Mouse (Mus musculus): ENCODE data around the gene Med21. TPM values are rescaled to one million over a fixed set of nuclear protein-coding genes. Genes with fewer than 3 reads are reported as not detected.

The Med21 gene
- total RNA-seq, 1 experiment: 91.2 TPM

GRCm38 (mm10) chr6:146670956-146671855 lies 28.9 kb downstream of the Med21 start:
- H3K9ac ChIP-seq (ENCODE audit: insufficient read depth, low read depth, low read length, poor library complexity, severe bottlenecking): no peak overlapping the region
- TF ChIP-seq HCFC1 (IDR thresholded peaks at IDR 0.05; ENCODE audit: borderline replicate concordance, insufficient read depth, low read length) (no peak), CHD2 (IDR thresholded peaks at IDR 0.05; ENCODE audit: low read depth, low read length) (no peak)
- in situ Hi-C loops (cut with MboI; ENCODE audit: low sequenced_read_pairs in 2 of 2, unreplicated experiment in 2 of 2): no loop called here
- no peaks in the 10 kb centered on the region for H3K9me3 ChIP-seq (ENCODE audit: control insufficient read depth, insufficient read depth, low read depth, low read length)
- no peaks in the 10 kb centered on the region for H3K36me3 ChIP-seq (ENCODE audit: control insufficient read depth, insufficient read depth, low read length, poor library complexity, severe bottlenecking)
- DNase-seq (ENCODE audit: low read depth, low spot score): no peak
- H3K4me1 ChIP-seq (ENCODE audit: control insufficient read depth in 2 of 2, insufficient read depth in 2 of 2, low read length in 2 of 2, poor library complexity in 1 of 2): no peaks in the 10 kb centered on the region
- H3K27ac ChIP-seq (ENCODE audit: insufficient read depth, low read depth, low read length, poor library complexity, severe bottlenecking): no peak overlapping the region
- H3K4me3 ChIP-seq (ENCODE audit: insufficient read depth in 1 of 2, low read depth in 1 of 2, low read length in 2 of 2, poor library complexity in 1 of 2, severe bottlenecking in 1 of 2): no peak overlapping the region

- Histone ChIP-seq H3K36me3 (ENCODE audit: control insufficient read depth, insufficient read depth, low read length, poor library complexity, severe bottlenecking) (no peaks in the 10 kb centered on the region), H3K4me1 (ENCODE audit: control insufficient read depth in 2 of 2, insufficient read depth in 2 of 2, low read length in 2 of 2, poor library complexity in 1 of 2) (no peaks in the 10 kb centered on the region), H3K4me3 (ENCODE audit: insufficient read depth in 1 of 2, low read depth in 1 of 2, low read length in 2 of 2, poor library complexity in 1 of 2, severe bottlenecking in 1 of 2) (no peak overlapping the region), H3K27ac (ENCODE audit: insufficient read depth, low read depth, low read length, poor library complexity, severe bottlenecking) (no peak overlapping the region), H3K9me3 (ENCODE audit: control insufficient read depth, insufficient read depth, low read depth, low read length) (no peaks in the 10 kb centered on the region), H3K9ac (ENCODE audit: insufficient read depth, low read depth, low read length, poor library complexity, severe bottlenecking) (no peak overlapping the region)
- DNase-seq (ENCODE audit: low read depth, low spot score): no peak
- in situ Hi-C loops (cut with MboI; ENCODE audit: low sequenced_read_pairs in 2 of 2, unreplicated experiment in 2 of 2): no loop called here
- no peak for TF ChIP-seq ZC3H11A (IDR thresholded peaks at IDR 0.05; ENCODE audit: borderline replicate concordance, low read depth, low read length)
- no peak for TF ChIP-seq ZNF384 (IDR thresholded peaks at IDR 0.05; ENCODE audit: low read depth, low read length)
- TF ChIP-seq HCFC1 (IDR thresholded peaks at IDR 0.05; ENCODE audit: borderline replicate concordance, insufficient read depth, low read length): no peak
- no peak for TF ChIP-seq CHD2 (IDR thresholded peaks at IDR 0.05; ENCODE audit: low read depth, low read length)
- no peak for TF ChIP-seq MAFK (IDR thresholded peaks at IDR 0.05; ENCODE audit: insufficient read depth, low read depth, low read length)
Observed at GRCm38 (mm10) chr6:146672106-146672505, 29.8 kb downstream of the Med21 start.

- in situ Hi-C loops (cut with MboI; ENCODE audit: low sequenced_read_pairs in 2 of 2, unreplicated experiment in 2 of 2): no loop called here
- H3K27ac ChIP-seq (ENCODE audit: insufficient read depth, low read depth, low read length, poor library complexity, severe bottlenecking): no peak overlapping the region
- DNase-seq (ENCODE audit: low read depth, low spot score): no peak
- no peak overlapping the region for H3K9ac ChIP-seq (ENCODE audit: insufficient read depth, low read depth, low read length, poor library complexity, severe bottlenecking)
- no peaks in the 10 kb centered on the region for H3K36me3 ChIP-seq (ENCODE audit: control insufficient read depth, insufficient read depth, low read length, poor library complexity, severe bottlenecking)
- H3K4me3 ChIP-seq (ENCODE audit: insufficient read depth in 1 of 2, low read depth in 1 of 2, low read length in 2 of 2, poor library complexity in 1 of 2, severe bottlenecking in 1 of 2): no peak overlapping the region
- TF ChIP-seq ZC3H11A (IDR thresholded peaks at IDR 0.05; ENCODE audit: borderline replicate concordance, low read depth, low read length) (no peak), MAFK (IDR thresholded peaks at IDR 0.05; ENCODE audit: insufficient read depth, low read depth, low read length) (no peak), HCFC1 (IDR thresholded peaks at IDR 0.05; ENCODE audit: borderline replicate concordance, insufficient read depth, low read length) (no peak), ZNF384 (IDR thresholded peaks at IDR 0.05; ENCODE audit: low read depth, low read length) (no peak), CHD2 (IDR thresholded peaks at IDR 0.05; ENCODE audit: low read depth, low read length) (no peak)
- H3K4me1 ChIP-seq (ENCODE audit: control insufficient read depth in 2 of 2, insufficient read depth in 2 of 2, low read length in 2 of 2, poor library complexity in 1 of 2): no peaks in the 10 kb centered on the region
- no peaks in the 10 kb centered on the region for H3K9me3 ChIP-seq (ENCODE audit: control insufficient read depth, insufficient read depth, low read depth, low read length)
Observed at GRCm38 (mm10) chr6:146673696-146674095, 31.3 kb downstream of the Med21 start.

- Histone ChIP-seq H3K36me3 (ENCODE audit: control insufficient read depth, insufficient read depth, low read length, poor library complexity, severe bottlenecking) (no peaks in the 10 kb centered on the region), H3K9ac (ENCODE audit: insufficient read depth, low read depth, low read length, poor library complexity, severe bottlenecking) (no peak overlapping the region), H3K4me1 (ENCODE audit: control insufficient read depth in 2 of 2, insufficient read depth in 2 of 2, low read length in 2 of 2, poor library complexity in 1 of 2) (no peaks in the 10 kb centered on the region), H3K4me3 (ENCODE audit: insufficient read depth in 1 of 2, low read depth in 1 of 2, low read length in 2 of 2, poor library complexity in 1 of 2, severe bottlenecking in 1 of 2) (no peak overlapping the region), H3K9me3 (ENCODE audit: control insufficient read depth, insufficient read depth, low read depth, low read length) (no peaks in the 10 kb centered on the region), H3K27ac (ENCODE audit: insufficient read depth, low read depth, low read length, poor library complexity, severe bottlenecking) (no peak overlapping the region)
- in situ Hi-C loops (cut with MboI; ENCODE audit: low sequenced_read_pairs in 2 of 2, unreplicated experiment in 2 of 2): no loop called here
- TF ChIP-seq ZNF384 (IDR thresholded peaks at IDR 0.05; ENCODE audit: low read depth, low read length) (no peak), HCFC1 (IDR thresholded peaks at IDR 0.05; ENCODE audit: borderline replicate concordance, insufficient read depth, low read length) (no peak), ZC3H11A (IDR thresholded peaks at IDR 0.05; ENCODE audit: borderline replicate concordance, low read depth, low read length) (no peak), CHD2 (IDR thresholded peaks at IDR 0.05; ENCODE audit: low read depth, low read length) (no peak), MAFK (IDR thresholded peaks at IDR 0.05; ENCODE audit: insufficient read depth, low read depth, low read length) (no peak)
- DNase-seq (ENCODE audit: low read depth, low spot score): no peak
Observed at GRCm38 (mm10) chr6:146674420-146674819, 32.1 kb downstream of the Med21 start.

Data from ES-E14 (cell line).